Mouse (Mus musculus) thymus, adult 2 months (tissue): Measurements from ENCODE around the gene 2010315B03Rik. TPM values are rescaled to one million over a fixed set of nuclear protein-coding genes. Genes with fewer than 3 reads are reported as not detected.
A peak's percentile ranks its signal among the peaks of the same experiment; 100 is the strongest.

Source experiments
- DNase-seq: peaks from one replicate; pipeline ENCODE4 v3.0.0; 2021
- H3K27ac ChIP-seq: fragments of 200-500 bp; 2 replicates; pipeline ENCODE4 v1.5.1; 2012; ENCODE audit warnings: low read length, control low read depth; ENCODE audit not compliant: control insufficient read depth, insufficient read depth
- H3K27me3 ChIP-seq: fragments of 200-500 bp; 2 replicates; pipeline ENCODE4 v1.6.1; 2012; ENCODE audit warnings: mild to moderate bottlenecking, low read length, moderate library complexity, mixed read lengths; ENCODE audit not compliant: control insufficient read depth, insufficient read depth
- H3K36me3 ChIP-seq: fragments of 200-500 bp; 2 replicates; pipeline ENCODE4 v1.6.1; 2012; ENCODE audit warnings: mild to moderate bottlenecking, low read length, moderate library complexity; ENCODE audit not compliant: control insufficient read depth, insufficient read depth
- H3K4me1 ChIP-seq: fragments of 200-500 bp; replicated peaks from 2 replicates; pipeline ENCODE4 v1.6.1; 2012; ENCODE audit warnings: low read length; ENCODE audit not compliant: control insufficient read depth, insufficient read depth
- H3K4me3 ChIP-seq: fragments of 200-500 bp; 2 replicates; pipeline ENCODE4 v1.5.1; 2012; ENCODE audit warnings: mild to moderate bottlenecking, low read length, control low read depth, moderate library complexity; ENCODE audit not compliant: control insufficient read depth, insufficient read depth
- CTCF ChIP-seq: fragments of 200-500 bp; IDR thresholded peaks from 2 replicates; pipeline ENCODE4 v1.5.1; 2012; ENCODE audit warnings: mild to moderate bottlenecking, control low read depth, low read length, moderate library complexity, borderline replicate concordance; ENCODE audit not compliant: control insufficient read depth, poor library complexity, insufficient read depth; ENCODE audit errors: extremely low read depth
- POLR2A ChIP-seq: fragments of 200-500 bp; IDR thresholded peaks from 2 replicates; pipeline ENCODE4 v1.6.1; 2012; ENCODE audit warnings: mild to moderate bottlenecking, low read length, control low read depth, moderate library complexity; ENCODE audit not compliant: control insufficient read depth, poor library complexity, insufficient read depth; ENCODE audit errors: extremely low read depth
- WGBS: fragments of 180-500 bp; shearing (Covaris S2); methylation state at CpG from one replicate; pipeline ENCODE4 v1.1.7; 2018; 5-methylcytosine and 5-hydroxymethylcytosine counted together
- polyA plus RNA-seq: library from polyadenylated mRNA; depleted of rRNA; stranded (reverse); fragments of >200 nt; gene quantifications from 2 replicates; pipeline ENCODE4 v1.2.3, GENCODE M21; 2012; rRNA removed

Gene 2010315B03Rik
- polyA plus RNA-seq, result 3.7 and 4.4 TPM in 2 replicates

DNA sequence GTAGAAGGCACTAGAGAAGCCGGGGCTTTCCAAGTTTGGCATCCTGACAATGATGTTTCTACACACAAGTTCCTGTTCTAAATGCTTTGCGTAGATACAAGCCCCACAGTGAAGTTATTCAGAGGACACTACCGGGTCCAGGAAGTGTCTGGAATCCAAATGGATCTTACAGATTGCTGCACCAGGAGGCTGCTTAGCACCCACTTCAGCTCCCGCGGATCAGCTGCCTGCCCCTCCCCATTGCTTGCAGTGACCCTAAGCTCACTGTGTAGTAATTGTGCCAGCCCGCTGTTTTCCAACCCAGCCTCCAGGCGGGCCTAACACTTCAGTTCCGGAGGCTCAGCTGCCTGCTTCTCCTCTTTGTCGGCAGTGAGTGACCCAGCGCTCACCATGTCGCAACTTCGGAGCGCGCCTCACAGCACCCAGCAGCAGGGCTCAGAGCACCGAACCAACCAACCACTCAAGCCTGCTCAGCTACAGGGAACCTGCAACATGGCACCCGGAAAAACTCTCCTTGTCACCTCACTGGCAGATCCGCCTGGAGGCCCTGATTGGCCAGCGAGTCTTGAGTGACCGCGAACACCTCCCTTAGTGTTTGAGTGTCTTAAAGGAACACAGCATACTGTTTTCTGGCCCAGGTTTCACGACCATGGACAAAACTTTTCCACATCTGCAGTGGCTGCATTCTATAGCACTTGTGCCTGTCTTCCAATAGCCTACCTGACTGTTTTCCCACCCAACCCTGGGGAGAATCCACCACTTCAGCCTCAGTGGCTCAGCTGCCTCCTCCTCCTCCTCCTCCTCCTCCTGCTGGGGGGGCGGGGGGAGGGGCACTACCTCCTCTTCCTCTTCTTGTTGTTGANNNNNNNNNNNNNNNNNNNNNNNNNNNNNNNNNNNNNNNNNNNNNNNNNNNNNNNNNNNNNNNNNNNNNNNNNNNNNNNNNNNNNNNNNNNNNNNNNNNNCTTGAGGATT, at the start of gene 2010315B03Rik:
TSS of gene 2010315B03Rik (minus strand) at position 526 of the 972 bp plus-strand sequence.
- TF ChIP-seq CTCF, result peak; percentile 51; the same call in 1 of the 2 replicates
- TF ChIP-seq POLR2A, result peak; percentile 75; the same call in 1 of the 2 replicates
- DNase-seq, result peak; percentile 83
- Histone ChIP-seq H3K27ac (peak within 1 kb of the TSS; percentile 60), H3K4me1 (peaks cover 8% of the 10 kb centered on the region), H3K36me3 (no peaks in the 10 kb centered on the region), H3K4me3 (peak within 1 kb of the TSS; percentile 63), H3K27me3 (no peaks in the 10 kb centered on the region)
- under 1% methylated on average over 21 of the region's 22 CpGs for WGBS

GRCm38 (mm10) chr9:124311502-124311901, 994 bp downstream of the 2010315B03Rik start:
- Histone ChIP-seq H3K4me3 (no peak overlapping the region), H3K4me1 (peaks cover 8% of the 10 kb centered on the region), H3K27me3 (no peaks in the 10 kb centered on the region), H3K27ac (no peak overlapping the region), H3K36me3 (no peaks in the 10 kb centered on the region)
- no peak for TF ChIP-seq CTCF
- no peak for TF ChIP-seq POLR2A
- no peak for DNase-seq

GRCm38 (mm10) chr9:124288329-124288728, 24.2 kb downstream of the 2010315B03Rik start:
- no peak for TF ChIP-seq CTCF
- no peak for TF ChIP-seq POLR2A
- Histone ChIP-seq H3K4me3 (no peak overlapping the region), H3K4me1 (no peaks in the 10 kb centered on the region), H3K27me3 (no peaks in the 10 kb centered on the region), H3K27ac (no peak overlapping the region), H3K36me3 (peaks cover 4% of the 10 kb centered on the region; the same call in 1 of the 2 replicates)
- no peak for DNase-seq

- Histone ChIP-seq H3K27me3 (no peaks in the 10 kb centered on the region), H3K4me3 (peak overlapping the region; percentile 99), H3K36me3 (no peaks in the 10 kb centered on the region), H3K27ac (peak overlapping the region; percentile 92), H3K4me1 (peaks cover 11% of the 10 kb centered on the region)
- DNase-seq, result peak; percentile 86
- TF ChIP-seq CTCF (0 out of 2 replicates have a peak, but pooled peaks have one; percentile 10), POLR2A (peak; percentile 80)
- 1% methylated on average over 22 of the region's 22 CpGs for WGBS
These were observed 30.4 kb downstream of the 2010315B03Rik start for GRCm38 (mm10) chr9:124281912-124282686.

DNA sequence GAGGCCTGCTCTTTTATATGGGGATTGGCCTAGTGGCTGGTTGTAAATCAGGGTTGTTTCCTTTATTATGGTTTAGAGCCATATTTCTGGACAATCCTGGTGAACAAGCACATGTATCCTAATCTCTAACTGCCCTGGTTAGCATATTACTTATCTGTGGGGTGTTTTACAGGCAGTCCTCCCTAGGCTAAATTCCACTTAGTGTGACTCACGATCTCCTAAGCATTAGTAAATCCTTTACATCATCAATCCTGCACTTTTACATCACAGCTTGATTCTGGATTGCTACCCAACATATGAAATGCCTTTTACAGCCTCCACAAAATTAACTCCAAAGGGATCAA, 31.1 kb downstream of the 2010315B03Rik start:
- WGBS, result 27% methylated on average over 1 of the region's 1 CpGs
- Histone ChIP-seq H3K4me3 (peak overlapping the region; percentile 99), H3K27ac (peak overlapping the region; percentile 92), H3K36me3 (no peaks in the 10 kb centered on the region), H3K27me3 (no peaks in the 10 kb centered on the region), H3K4me1 (peaks cover 11% of the 10 kb centered on the region)
- no peak for DNase-seq
- no peak for TF ChIP-seq POLR2A
- no peak for TF ChIP-seq CTCF
